Mouse (Mus musculus) activated CD4-positive, CD25-positive, alpha-beta regulatory T cell, adult 4 months (primary cell): ENCODE results near the gene Trim11. TPM values are rescaled to one million over a fixed set of nuclear protein-coding genes. Genes with fewer than 3 reads are reported as not detected.

Source experiments
- ATAC-seq: one replicate; pipeline ENCODE4 v1.8.0; 2017
- polyA plus RNA-seq, 2 experiments: library from polyadenylated mRNA; unstranded; fragments of 100-300 nt; shearing (Covaris generic); gene quantifications; one replicate each; pipeline ENCODE4 v1.2.1; 2017

Trim11 gene
- polyA plus RNA-seq, 2 experiments from 2014 or later, result 18.5 to 22.2 TPM

DNA sequence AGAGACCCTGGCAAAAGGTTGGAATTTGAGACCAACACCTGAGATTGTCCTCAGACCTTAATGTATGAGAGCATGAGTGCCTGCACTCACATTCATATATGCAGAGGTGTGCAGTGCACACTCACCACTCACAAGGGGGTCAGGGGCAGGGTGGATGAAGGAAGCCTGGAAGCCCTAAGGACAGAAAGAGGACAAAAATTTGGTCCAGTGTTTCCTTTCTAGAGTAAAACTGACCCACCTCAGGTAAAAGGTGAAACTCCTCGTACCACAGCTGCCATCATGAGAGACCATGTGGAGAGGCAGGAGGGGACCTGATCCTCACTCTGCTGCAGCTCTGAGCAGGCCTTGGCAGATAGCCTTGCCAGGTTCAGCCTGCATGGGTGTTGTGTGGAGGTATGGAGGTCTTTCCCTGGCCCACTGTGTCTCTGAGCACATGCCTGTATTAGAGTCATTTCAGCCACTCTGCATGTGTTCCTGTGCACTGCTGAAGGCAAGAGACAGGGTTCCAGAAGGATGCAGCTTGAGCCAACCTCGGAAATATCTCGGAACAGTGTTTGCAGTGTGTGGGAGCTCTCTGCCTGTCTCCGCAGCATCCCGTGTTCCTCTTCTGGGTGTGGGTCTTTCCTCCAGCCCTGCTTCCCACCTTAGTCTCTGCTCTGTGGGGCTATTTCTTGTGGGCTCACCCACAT, 20.5 kb upstream of the Trim11 start:
- ATAC-seq, result no peak

DNA sequence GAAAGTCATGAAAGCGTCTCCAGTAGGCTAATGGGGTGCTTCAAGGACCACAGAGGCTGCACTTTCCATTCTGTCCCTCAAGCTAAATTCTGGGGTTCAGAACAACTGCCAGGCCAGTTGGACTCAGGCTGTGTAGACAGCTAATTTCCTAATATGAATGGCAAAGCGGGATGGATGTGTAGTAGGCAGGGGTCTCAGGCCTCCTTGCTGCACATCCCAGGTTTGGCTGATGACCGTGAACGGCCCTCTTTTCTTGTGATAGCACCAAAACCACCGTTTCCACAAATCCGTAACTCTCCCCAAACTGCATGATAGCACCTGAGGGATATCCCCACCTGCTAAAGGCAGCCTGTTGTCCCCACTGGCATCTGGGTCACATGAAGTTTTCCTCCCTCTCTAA, 19.4 kb upstream of the Trim11 start:
- ATAC-seq, result no peak

DNA sequence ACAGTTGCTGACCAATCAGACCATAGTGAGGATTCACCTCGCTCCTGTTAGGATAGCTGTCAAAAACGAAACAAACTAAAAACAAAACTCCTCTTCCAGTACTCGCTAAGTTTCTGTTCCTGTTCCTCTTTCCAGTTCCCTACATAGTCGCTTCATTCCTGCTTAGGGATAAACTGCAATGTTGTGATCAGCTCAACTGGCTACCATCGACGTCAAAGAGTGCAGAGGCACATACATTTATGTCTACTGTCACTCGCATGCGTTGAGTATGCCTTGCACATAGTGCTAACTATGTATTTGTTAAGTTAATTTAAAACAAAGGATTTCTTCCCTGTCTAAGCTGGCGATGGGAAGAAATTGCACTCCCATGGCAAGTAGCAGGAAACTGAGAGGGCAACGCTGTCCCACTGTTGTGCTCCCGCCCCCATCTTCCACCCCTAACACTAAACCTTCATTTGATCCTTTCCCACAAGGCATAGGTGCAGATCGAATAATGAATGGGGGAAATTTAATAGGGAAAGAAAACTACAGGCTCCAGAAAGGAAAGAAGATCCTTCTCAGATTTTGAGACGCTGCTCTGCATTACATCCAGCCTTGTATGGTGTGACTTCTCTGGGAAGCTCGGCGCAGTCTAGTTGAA, 18.6 kb upstream of the Trim11 start:
- ATAC-seq, result no peak

DNA sequence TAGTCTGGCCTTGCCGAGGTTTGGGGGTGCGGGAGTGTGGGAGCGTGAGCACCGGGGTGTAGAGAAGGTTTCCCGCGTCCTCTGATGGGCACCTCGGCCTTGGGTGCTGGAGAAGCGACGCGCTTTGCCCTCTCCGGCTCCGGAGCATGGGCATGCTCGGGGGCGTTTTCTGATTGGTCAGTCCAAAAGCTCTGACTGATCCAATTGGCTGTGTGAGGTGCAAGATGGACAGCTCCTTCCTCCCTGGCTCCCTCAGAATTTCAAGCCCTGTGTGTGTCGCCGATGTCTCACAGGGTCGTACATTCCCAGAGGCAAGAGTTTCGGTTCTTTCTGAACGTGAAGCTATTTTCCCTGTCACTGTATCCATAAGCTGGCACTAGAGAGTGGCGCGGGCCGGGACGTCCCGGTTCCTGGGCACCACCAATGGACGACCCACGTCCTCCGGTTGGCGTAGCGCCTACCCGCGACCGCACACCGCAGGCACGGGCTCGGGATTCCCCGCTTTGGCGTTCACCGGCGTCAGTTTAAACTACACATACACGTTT, 17.9 kb upstream of the Trim11 start:
- peak; percentile 94 for ATAC-seq

DNA sequence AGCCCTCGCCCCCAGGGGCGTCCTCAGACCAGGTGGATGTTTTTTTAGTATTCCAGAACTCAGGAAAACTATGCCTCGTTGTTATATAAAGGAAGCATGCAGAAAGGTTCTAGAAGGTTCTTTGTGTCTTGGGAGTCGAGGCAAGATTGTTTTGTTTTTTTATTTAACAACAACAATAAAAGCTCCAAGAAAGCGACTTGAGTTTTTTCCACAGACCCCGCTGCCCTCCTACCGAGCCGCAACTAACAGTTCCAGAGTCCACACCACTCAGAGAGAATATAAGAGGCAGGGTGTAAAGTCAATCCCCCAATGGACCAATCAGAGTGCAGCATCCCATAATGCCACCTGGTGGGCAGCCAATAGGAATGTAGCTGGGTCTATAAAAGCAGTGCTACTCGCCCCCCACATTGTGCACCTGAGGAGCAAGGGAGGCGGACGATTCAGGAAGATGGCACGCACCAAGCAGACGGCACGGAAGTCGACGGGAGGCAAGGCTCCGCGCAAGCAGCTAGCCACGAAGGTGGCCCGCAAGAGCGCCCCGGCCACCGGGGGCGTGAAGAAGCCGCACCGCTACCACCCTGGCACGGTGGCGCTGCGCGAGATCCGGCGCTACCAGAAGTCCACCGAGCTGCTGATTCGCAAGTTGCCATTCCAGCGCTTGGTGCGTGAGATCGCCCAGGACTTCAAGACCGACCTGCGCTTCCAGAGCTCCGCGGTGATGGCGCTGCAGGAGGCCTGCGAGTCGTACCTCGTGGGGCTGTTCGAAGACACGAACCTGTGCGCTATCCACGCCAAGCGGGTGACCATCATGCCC, 16.3 kb upstream of the Trim11 start:
- ATAC-seq, result no peak

DNA sequence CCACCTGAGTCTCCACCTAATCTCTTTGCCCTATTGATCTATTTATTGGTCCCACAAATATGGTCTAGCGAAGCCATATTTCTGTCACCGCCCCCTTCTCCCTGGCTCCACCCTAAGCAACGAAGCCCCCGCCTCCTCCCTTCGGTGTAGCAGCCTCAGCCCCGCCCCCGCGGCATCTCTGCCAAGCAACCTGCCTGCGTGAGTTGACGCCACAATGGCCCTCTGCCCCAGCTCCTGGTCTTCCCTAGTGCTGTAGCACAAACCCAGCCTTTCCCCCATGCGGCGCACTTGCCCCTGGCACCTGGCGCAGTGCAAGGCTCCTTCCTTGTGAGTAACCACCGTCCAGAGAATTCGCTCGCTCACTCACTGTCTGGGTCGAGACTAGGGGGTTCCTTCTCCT, 14.3 kb upstream of the Trim11 start:
- ATAC-seq, result no peak

DNA sequence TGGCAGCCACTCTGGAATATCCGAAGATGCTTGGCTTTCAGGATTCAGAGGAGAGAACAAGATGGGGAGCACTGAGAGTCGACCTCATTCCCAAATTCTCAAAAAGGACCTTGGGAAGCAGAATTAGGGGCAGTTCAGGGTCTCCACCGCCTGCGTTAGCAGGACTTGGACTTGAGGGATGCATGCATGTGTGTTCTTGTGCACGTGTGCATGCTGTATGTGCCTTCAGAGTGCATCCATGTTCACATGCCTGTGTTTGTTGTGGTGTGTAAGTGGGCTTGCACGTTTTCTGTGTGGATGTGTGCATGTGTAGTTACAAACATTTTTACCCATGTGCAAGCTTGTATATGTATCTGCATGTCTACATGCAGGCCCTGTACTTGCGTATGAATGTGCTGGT, 13.7 kb upstream of the Trim11 start:
- ATAC-seq, result no peak

DNA sequence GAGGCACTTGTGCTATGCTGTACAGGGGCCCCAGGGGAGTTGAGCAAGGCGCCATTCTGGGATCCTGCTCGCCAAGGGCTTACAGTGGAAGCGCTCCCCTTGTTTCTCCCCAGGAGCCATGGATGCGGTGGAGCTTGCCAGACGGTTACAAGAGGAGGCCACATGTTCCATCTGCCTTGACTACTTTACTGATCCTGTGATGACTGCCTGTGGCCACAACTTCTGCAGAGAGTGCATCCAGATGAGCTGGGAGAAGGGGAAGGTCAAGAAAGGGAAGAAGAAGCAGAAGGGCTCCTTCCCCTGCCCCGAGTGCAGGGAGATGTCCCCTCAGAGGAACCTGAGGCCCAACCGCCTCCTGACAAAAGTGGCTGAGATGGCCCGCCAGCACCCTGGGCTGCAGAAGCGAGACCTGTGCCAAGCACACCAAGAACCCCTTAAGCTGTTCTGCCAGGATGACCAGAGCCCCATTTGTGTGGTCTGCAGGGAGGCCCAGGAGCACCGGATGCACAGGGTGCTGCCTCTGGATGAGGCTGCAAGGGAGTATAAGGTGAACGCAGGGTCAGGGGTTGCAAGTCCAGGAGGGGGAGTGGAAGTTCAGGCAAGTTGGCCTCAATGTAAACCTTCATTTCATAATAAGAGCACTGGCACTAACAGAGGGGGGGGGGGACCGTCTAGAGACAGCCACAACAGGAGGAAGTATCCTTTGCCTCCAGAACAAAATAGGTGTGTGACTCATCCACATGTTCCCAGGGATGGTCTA, 12.7 kb upstream of the Trim11 start:
- no peak for ATAC-seq

DNA sequence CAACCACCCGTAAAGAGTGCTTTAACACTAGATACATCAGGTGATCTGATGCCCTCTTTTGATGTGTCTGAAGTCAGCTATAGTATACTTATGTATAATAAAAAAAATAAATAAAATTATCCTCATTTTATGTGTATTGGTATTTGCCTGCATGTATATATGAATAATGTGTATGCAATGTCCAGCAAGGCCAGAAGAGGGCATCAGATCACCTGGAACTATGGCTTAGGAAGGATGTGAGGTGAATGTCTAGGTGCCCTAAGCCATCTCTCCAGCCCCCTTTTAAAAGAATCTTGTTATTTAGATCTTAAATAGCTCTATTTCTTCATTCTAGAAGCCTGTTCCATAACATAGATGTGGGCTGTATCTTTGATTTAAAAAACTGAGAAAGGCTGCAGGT, 10.5 kb upstream of the Trim11 start:
- peak; percentile 49 for ATAC-seq

DNA sequence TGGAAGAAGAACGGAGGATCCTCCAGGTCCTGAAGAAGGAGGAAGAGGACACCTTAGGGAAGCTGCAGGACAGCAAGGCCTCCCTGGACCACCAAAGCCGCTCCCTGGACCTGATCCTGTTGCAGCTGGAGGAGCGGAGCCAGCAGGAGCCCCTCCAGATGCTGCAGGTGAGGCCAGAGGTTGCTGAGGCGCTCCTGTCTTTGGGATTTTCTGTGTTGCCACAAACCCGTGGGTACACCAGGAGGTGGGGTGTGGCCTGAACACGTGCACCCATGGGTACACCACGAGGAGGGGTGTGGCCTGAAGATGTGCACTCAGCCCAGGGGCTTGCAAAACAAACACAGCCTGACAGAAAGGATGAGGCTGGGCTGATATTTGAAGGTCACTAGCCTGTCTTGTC, 9.3 kb upstream of the Trim11 start:
- ATAC-seq, result no peak

DNA sequence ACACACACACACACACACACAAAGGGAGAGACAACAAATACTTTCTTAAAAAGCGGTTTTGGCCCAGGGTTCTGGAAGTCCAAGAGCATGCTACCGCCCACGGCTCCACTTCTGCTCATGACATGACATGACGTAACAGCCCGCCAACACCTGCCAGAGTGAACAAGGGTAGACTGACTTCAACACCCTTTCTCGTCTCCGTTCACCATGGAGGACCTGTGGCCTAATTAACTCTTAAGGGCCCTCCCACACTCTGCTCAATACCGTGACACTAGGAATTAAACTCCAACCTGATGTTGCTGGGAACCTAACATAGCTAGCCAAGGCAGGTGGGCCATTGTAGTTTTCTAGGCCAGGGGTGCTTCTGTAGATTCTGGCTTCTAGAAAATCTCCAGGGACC, 8.9 kb upstream of the Trim11 start:
- ATAC-seq, result no peak

DNA sequence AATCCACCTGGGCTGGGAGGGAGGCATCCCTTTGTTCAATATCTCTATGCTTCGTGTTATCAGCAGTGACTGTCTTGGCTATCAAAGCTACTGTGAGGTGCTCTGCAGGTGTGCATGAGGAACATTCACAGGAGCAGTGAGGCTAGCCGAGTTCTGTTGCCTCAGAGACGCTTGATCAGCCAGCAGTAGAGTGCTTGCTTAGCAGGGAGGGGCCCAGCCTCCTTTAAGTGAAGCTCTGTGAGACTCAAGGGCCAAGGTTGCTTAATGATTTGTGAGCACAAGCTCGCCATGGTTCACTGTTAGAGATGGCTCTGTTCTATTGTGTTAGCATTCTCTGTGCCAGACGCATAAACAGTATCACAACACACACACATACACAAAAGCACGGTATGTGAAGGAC, 8.2 kb upstream of the Trim11 start:
- ATAC-seq, result no peak

DNA sequence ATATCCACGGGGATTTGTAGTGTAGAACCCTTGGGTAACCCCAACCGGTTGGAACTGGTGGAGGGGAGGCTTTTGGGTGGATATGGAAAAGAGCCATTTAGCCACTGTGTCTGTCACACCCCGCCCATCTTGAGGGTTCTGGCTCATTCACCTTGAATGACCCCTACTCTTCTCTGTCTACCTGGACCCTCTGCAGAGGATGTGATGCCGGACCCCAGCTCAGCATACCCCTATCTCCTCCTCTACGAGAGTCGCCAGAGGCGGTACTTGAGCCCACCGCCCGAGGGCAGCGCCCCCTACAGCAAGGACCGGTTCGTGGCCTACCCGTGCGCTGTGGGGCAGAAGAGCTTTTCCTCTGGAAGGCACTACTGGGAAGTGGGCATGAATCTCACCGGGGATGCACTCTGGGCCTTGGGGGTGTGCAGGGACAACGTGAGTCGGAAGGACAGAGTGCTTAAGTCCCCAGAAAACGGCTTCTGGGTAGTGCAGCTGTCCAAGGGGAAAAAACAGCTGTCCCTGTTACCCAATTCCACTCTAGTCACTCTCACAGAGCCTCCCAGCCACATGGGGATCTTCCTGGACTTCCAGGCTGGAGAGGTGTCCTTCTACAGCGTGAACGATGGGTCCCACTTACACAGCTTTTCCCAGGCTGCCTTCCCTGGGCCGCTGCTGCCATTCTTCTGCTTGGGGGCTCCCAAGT, 6.9 kb upstream of the Trim11 start:
- no peak for ATAC-seq

DNA sequence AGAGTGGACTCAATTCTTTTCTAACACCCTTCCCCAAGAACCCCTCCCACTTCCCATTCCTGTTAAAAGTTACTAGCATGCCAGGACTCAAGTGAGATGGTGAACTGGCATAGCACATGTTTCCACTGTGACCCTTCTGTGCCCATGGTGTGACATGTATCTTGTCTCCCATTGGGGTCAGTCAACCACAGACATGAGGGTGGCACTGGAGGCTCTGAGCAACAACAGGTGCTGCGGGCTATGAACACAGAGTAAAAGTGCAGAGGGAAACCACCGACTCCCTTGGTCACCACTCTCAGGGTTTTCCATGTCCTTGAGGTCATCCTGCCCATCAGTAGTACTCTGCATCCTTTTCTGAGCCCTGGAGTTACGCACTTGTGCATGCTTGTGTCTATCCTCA, 6.1 kb upstream of the Trim11 start:
- no peak for ATAC-seq

DNA sequence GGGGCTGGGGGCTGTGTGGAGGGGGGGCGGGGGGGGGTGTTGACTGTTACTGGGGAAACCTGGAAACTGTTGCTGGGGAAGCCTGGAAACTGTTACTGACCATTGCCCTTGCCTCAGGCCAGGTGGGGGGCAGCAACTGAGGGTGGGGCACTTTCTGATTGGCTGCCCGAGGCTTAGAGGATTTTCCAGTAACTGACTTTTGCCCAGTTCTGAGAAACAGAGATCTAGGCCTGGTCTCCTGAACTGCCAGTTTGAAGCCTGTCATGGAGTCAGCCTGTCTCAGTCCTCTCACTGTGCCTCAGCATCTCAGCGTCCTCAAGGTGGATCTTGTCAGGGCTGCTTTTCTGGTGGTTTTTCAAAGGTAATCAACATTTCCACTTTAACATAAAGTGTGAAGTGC, 3.5 kb upstream of the Trim11 start:
- no peak for ATAC-seq

DNA sequence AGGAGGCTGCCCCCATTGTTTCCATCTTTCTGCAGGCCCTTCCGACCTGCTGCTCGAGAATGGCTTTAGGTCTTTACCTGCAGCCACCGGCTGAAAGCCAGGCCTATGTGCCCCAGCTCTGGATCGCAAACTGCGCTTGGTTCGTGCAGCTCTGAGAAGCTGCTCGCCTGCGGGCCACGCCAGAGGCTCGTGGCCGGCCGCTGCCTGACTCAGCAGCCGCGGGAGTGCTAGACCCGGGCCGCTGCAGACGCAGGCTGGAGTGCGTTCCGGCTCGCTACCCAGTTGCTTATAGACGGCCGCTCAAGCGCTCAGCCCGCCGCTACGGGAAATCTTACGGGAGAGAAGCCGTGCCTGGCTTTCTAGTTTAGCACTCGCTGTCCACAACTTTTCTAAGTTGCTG, 743 bp upstream of the Trim11 start:
- peak; percentile 20 for ATAC-seq

DNA sequence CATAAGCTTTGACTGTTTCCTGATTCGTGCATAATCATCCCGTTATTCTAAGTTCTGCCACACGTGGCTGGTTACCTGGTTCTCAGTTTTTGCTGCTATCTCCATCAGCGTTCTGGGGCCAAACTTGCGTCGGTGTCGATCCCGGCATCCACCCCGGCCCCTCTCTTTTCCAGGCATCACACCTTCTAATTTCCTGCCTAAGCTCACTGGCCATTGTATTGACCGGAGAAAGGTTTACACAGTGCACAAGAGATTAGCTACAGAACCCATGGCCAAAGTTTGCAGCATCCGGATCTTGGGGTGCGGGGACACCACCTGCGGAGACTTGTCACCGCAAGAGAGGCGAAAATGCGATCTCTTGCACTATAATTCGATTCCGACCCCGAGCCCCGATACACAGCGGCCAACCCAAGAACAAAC, 276 bp upstream of the Trim11 start:
- peak; percentile 38 for ATAC-seq

DNA sequence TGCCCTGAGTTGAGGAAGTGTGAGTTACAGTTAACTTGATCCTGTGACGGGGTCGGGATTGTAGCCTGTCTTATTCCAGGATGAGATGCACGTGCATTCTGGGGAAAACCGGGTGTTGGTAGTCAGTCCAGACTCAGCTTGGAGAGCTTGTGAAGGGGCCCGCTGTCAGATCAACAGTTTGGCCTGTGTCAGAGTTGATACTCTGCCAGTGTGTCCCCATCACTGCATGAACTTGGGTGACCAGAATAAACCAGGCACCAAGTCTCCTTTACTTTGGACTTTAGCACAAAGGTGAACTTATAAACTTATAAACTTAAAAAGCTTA, 775 bp downstream of the Trim11 start:
- no peak for ATAC-seq

DNA sequence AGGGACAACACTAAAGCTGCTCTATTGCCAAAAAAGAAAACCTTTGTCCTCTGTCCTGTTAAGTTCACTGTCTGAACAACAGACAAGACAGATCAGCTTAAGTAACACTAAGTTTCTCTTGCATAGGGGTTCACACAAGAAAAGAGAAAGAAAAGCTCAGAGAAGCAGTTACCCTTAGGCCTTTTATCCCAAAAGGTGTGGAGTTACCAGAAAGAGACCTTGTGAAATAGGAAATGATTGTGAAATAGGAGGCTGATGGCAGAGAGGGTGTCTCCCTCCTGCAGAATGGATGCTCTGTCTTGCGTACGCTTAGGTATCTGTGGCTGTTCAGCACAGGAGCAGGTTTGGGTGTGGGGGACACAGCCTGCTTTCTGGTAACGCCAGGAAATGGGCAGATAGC, 1.3 kb downstream of the Trim11 start:
- ATAC-seq, result no peak

DNA sequence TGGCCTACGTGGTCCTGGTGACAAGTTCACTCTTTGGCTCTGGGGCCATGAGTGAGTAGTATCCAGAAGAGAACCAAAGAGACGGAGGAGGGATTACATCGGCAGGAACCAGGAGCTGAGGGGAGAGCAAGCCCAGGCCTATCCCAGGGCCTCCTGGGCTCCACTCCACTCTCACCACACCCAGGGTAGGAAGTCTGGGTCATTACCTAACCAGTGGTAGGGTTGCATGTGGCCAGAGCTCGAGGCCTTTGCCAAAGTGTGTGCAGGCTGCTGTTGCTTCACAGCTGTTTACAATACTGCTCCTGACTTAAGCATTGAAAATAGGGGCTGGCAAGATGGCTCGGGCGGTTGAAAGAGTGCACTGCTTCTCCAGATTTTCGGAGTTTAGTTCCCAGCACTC, 1.8 kb downstream of the Trim11 start:
- no peak for ATAC-seq

DNA sequence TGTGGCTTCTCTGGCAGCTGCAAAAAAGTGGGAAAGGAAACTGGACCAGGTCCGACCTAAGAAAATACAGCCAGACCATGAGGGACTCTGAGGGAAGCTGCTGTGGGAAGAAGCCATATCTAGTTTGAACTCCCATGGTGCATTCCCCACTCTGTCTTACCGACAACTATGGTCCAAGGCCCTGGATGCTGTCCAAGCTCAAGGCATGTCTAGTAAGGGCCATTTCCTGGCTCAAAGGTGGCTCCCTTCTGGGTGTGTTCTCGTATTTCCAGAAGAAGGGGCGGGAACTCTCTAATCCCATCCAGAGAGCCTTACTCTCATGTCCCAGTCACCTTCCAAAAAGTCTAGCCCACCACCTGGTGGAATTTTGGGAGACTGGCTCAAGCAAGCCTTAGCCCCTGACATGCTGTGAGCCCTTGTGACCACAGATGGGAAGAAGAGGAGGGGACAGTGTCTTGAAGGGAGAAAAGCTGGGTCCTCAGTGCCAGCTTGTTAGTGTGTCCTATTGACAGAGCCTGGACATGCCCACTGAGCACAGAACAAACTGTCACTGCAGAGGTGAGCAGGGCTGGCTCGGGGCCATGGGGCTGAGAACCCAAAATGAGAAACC, 2.6 kb downstream of the Trim11 start:
- no peak for ATAC-seq
